Mouse (Mus musculus): Measurements from ENCODE around the gene Foxj3.

DNA sequence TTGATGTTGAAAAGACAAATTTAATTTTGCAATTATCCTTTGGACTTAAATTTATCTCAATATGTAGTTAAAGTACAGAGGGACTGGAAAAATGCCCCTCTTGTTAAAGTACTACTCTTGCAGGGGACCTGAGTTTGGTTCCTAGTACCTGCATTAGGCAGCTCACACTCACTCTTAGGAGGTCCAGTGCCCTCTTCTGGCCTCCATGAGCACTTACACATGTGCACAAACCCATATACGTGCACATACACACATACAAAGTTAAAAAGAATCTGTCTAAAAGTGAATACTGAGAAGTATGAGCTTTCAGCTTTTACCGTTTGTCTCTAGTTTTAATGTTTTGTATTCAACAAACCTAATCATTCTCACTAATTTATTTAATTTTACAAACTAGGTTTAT lies 51.2 kb downstream of the Foxj3 start:
- TF ChIP-seq CTCF (IDR thresholded peaks at IDR 0.05; ENCODE audit: borderline replicate concordance, insufficient read depth, low read length) (no peak), POLR2A (IDR thresholded peaks at IDR 0.05; ENCODE audit: low read depth, low read length) (no peak)
